Mouse (Mus musculus) naive thymus-derived CD4-positive, alpha-beta T cell, adult 5 months (primary cell): ENCODE measurements around the gene Fbxw27. TPM values are rescaled to one million over a fixed set of nuclear protein-coding genes. Genes with fewer than 3 reads are reported as not detected.

Source experiments
- polyA plus RNA-seq: library from polyadenylated mRNA; unstranded; fragments of 100-300 nt; shearing (Covaris generic); gene quantifications from one replicate; pipeline ENCODE4 v1.2.1, GENCODE M21; 2017

Gene Fbxw27
- not detected for polyA plus RNA-seq

GRCm38 (mm10) chr9:109790570-109790969 is at the start of gene Fbxw27:
Gene Fbxw27 (minus strand): TSS chr9:109790670.

DNA sequence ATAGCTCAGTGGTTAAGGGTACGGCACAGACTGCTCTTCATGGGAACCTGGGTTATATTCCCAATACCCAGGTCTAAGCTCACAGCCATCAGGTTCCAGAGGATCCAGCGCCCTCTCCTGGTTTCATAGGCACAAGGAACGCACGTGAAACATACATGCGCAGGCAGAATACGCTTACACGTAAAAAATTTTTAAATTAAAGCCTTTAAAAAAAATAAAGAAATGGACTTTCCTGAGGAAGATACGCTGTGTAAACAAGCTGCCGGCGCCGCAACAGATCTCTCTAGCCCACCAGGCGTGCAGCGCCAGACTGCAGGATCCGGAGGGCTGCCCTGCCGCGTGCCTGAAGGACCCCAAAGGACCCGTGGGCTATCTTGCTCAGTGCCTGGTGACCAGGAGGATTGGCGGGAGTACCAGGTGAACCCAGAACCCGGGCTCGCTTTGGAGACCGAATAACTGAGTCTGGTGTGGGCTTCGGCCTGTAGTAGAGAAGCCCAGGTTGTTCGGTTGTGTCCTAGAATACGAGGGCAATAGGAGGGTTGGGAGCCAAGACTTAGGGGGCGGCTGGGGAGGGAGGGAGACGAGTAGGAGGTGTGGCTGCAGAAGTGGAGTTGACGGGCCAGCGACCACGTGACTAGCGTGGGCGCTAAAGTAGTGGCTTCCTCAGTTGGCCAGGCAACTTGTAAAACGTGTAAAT is 42.1 kb upstream of the Fbxw27 start, which contains the start of gene Nme6:
Gene Nme6, plus strand, starts transcription at position 359 of the 697 bp plus-strand sequence.

GRCm38 (mm10) chr9:109811980-109812379 is 21.5 kb upstream of the Fbxw27 start, which contains the start of gene Spink8:
Gene Spink8 (plus strand): TSS chr9:109812280.

DNA sequence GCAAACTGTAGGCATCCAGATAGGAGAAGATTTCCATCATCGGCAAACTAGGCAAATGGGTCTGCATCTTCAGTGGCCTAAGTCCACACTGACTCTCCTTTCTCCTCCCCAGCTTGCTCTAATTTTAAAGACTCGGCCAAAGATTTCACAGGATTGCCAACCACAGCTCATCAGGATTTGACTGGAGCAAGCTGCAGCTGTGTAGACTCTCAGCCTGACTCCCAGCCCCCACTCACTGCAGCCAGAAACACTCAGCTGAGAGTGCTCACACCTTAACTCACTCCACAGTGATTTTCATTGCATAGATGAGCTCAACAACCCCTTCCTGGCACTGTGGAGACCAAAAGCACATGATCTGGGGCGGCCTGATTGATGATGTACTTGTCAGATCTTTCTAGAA is 44.5 kb downstream of the Fbxw27 start, which contains the start of gene Fbxw26:
Gene Fbxw26, minus strand, starts transcription at position 101 of the 400 bp plus-strand sequence.

Other genes with a start within 250 kb of the Fbxw27 start
- gene Fbxw15, start 222.4 kb downstream of the Fbxw27 start, polyA plus RNA-seq = not detected
- gene Fbxw24, start 164.6 kb downstream of the Fbxw27 start, polyA plus RNA-seq = not detected
- not detected for gene Fbxw25, start 126.0 kb downstream of the Fbxw27 start, polyA plus RNA-seq
- gene Fbxw18, start 88.0 kb downstream of the Fbxw27 start, polyA plus RNA-seq = not detected
- gene Fbxw26, start 44.6 kb downstream of the Fbxw27 start, polyA plus RNA-seq = not detected
- not detected for gene Spink8, start 21.6 kb upstream of the Fbxw27 start, polyA plus RNA-seq
- 4.8 TPM for gene Nme6, start 42.1 kb upstream of the Fbxw27 start, polyA plus RNA-seq
- not detected for gene Camp, start 58.9 kb upstream of the Fbxw27 start, polyA plus RNA-seq
- 14.2 TPM for gene Cdc25a, start 84.9 kb upstream of the Fbxw27 start, polyA plus RNA-seq
- 70.5 TPM for gene Map4, start 140.8 kb upstream of the Fbxw27 start, polyA plus RNA-seq